Mouse (Mus musculus) myocyte (in vitro differentiated cells): ENCODE data around the gene Mob3c. TPM values are rescaled to one million over a fixed set of nuclear protein-coding genes. Genes with fewer than 3 reads are reported as not detected.

Experiments
- H3K27me3 ChIP-seq: one replicate; pipeline ENCODE4 v1.6.1; 2011; ENCODE audit not compliant: control insufficient read depth, insufficient read depth, insufficient read length
- H3K36me3 ChIP-seq: one replicate; pipeline ENCODE4 v1.6.1; 2011; ENCODE audit not compliant: control insufficient read depth, insufficient read depth
- H3K4me2 ChIP-seq: one replicate; pipeline ENCODE4 v1.6.1; 2011; ENCODE audit warnings: low read depth, control low read depth
- H3K4me3 ChIP-seq: one replicate; pipeline ENCODE4 v1.5.1; 2011; ENCODE audit warnings: mild to moderate bottlenecking, control low read depth, moderate library complexity
- H3K79me2 ChIP-seq: one replicate; pipeline ENCODE4 v1.6.1; 2011; ENCODE audit not compliant: control insufficient read depth, insufficient read depth
- H3ac ChIP-seq: one replicate; pipeline ENCODE4 v1.6.1; 2011; ENCODE audit not compliant: control insufficient read depth, insufficient read length
- CEBPB ChIP-seq: IDR thresholded peaks from 2 replicates; pipeline ENCODE4 v1.6.1; 2011; ENCODE audit warnings: mild to moderate bottlenecking, moderate library complexity; ENCODE audit not compliant: poor library complexity, insufficient read depth, severe bottlenecking
- E2F4 ChIP-seq: IDR thresholded peaks from one replicate; pipeline ENCODE4 v1.6.1; 2011; ENCODE audit warnings: mild to moderate bottlenecking, control low read depth, moderate library complexity; ENCODE audit not compliant: insufficient read depth
- MAX ChIP-seq: IDR thresholded peaks from one replicate; pipeline ENCODE4 v1.6.1; 2011; ENCODE audit warnings: low read depth, mild to moderate bottlenecking, control low read depth
- MYOD1 ChIP-seq, 3 experiments: IDR thresholded peaks; one replicate each; pipeline ENCODE4 v1.6.1; 2011; ENCODE audit warnings: control low read depth in 2 of 3, low read depth in 2 of 3, mild to moderate bottlenecking in 2 of 3, moderate library complexity in 1 of 3; ENCODE audit not compliant: insufficient read length in 2 of 3, control insufficient read depth in 1 of 3
- MYOG ChIP-seq, 3 experiments: IDR thresholded peaks; one replicate each; pipeline ENCODE4 v1.6.1; 2011; ENCODE audit warnings: control low read depth in 2 of 3, low read depth in 2 of 3, mild to moderate bottlenecking in 2 of 3; ENCODE audit not compliant: insufficient read length in 2 of 3, control insufficient read depth in 1 of 3, insufficient read depth in 1 of 3
- POLR2A ChIP-seq: IDR thresholded peaks from one replicate; pipeline ENCODE4 v1.6.1; 2011; ENCODE audit warnings: low read depth, mild to moderate bottlenecking, control low read depth, moderate library complexity; ENCODE audit not compliant: insufficient read length
- POLR2AphosphoS2 ChIP-seq: IDR thresholded peaks from one replicate; pipeline ENCODE4 v1.6.1; 2011; ENCODE audit warnings: low read depth, control low read depth; ENCODE audit not compliant: insufficient read length
- REST ChIP-seq: IDR thresholded peaks from one replicate; pipeline ENCODE4 v1.6.1; 2011; ENCODE audit warnings: mild to moderate bottlenecking, control low read depth, moderate library complexity; ENCODE audit not compliant: insufficient read depth, insufficient read length
- SRF ChIP-seq: IDR thresholded peaks from one replicate; pipeline ENCODE4 v1.6.1; 2011; ENCODE audit warnings: low read depth; ENCODE audit not compliant: control insufficient read depth, insufficient read length
- TCF12 ChIP-seq: IDR thresholded peaks from one replicate; pipeline ENCODE4 v1.6.1; 2011; ENCODE audit warnings: mild to moderate bottlenecking, control low read depth; ENCODE audit not compliant: poor library complexity, insufficient read depth, severe bottlenecking
- TCF3 ChIP-seq: IDR thresholded peaks from one replicate; pipeline ENCODE4 v1.6.1; 2011; ENCODE audit warnings: low read depth, control low read depth; ENCODE audit not compliant: insufficient read length
- USF1 ChIP-seq: IDR thresholded peaks from one replicate; pipeline ENCODE4 v1.6.1; 2011; ENCODE audit warnings: low read depth, mild to moderate bottlenecking, control low read depth, moderate library complexity
- polyA plus RNA-seq: library from polyadenylated mRNA; unstranded; fragments of >200 nt; fragmentation: generic; extraction: Trizol; gene quantifications from one replicate; pipeline ENCODE4 v1.2.1, GENCODE M21; 2012; ENCODE audit warnings: missing spikeins

The Mob3c gene
- polyA plus RNA-seq, 1 experiment = 4.9 TPM

GRCm38 (mm10) chr4:115828572-115828902 is 645 bp downstream of the Mob3c start:
- H3K4me2 ChIP-seq = peak overlapping the region; percentile 92
- H3K4me3 ChIP-seq = peak overlapping the region; percentile 53
- no peaks in the 10 kb centered on the region for H3K27me3 ChIP-seq
- H3K79me2 ChIP-seq = peaks cover 13% of the 10 kb centered on the region
- peak overlapping the region; percentile 53 for H3ac ChIP-seq
- peaks cover 11% of the 10 kb centered on the region for H3K36me3 ChIP-seq
- TF ChIP-seq POLR2A (no peak), TCF12 (no peak), MYOD1 (IDR thresholded peaks at IDR 0.05; ENCODE audit: control insufficient read depth in 1 of 3, insufficient read length in 2 of 3, low read depth in 2 of 3) (no peak), REST (no peak), MAX (no peak), E2F4 (no peak), POLR2AphosphoS2 (no peak), MYOG (IDR thresholded peaks at IDR 0.05; ENCODE audit: control insufficient read depth in 1 of 3, insufficient read depth in 1 of 3, insufficient read length in 2 of 3, low read depth in 2 of 3) (no peak), SRF (no peak), USF1 (no peak), CEBPB (no peak), TCF3 (no peak)

- Histone ChIP-seq H3K27me3 (no peaks in the 10 kb centered on the region), H3K79me2 (peaks cover 13% of the 10 kb centered on the region), H3K36me3 (peaks cover 18% of the 10 kb centered on the region), H3K4me3 (no peak overlapping the region), H3K4me2 (no peak overlapping the region), H3ac (no peak overlapping the region)
- TF ChIP-seq TCF3 (no peak), REST (no peak), POLR2AphosphoS2 (no peak), MYOG (IDR thresholded peaks at IDR 0.05; ENCODE audit: control insufficient read depth in 1 of 3, insufficient read depth in 1 of 3, insufficient read length in 2 of 3, low read depth in 2 of 3) (no peak), TCF12 (no peak), POLR2A (no peak), USF1 (no peak), E2F4 (no peak), SRF (no peak), CEBPB (no peak), MYOD1 (IDR thresholded peaks at IDR 0.05; ENCODE audit: control insufficient read depth in 1 of 3, insufficient read length in 2 of 3, low read depth in 2 of 3) (no peak), MAX (no peak)
Measured at GRCm38 (mm10) chr4:115830491-115830890, 2.6 kb downstream of the Mob3c start.

GRCm38 (mm10) chr4:115831221-115831620 is 3.3 kb downstream of the Mob3c start:
- TF ChIP-seq E2F4 (no peak), POLR2AphosphoS2 (no peak), TCF12 (no peak), USF1 (no peak)
- H3K27me3 ChIP-seq = no peaks in the 10 kb centered on the region
- no peak overlapping the region for H3ac ChIP-seq
- H3K4me2 ChIP-seq = no peak overlapping the region
- peaks cover 18% of the 10 kb centered on the region for H3K36me3 ChIP-seq
- no peak overlapping the region for H3K4me3 ChIP-seq
- H3K79me2 ChIP-seq = peaks cover 13% of the 10 kb centered on the region

DNA sequence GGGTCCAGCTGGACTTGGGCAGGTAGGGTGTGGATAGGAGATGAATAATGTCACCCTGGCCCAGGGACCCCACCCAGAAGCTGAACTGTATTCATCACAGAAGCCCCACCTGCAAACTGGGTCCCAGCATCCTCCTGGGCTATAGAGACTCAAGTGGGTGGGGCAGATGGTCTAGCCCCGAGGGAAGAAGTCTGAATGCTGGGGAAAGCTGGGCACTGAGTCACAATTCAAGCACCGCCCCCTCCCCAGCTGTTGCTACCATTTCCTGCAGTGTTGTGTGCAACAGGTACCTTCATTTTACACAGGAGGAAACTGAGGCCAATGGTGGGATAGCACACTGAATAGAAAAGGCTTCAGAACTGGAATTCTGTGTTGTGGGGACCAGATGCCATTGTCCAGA is 4.1 kb downstream of the Mob3c start:
- TF ChIP-seq MYOD1 (IDR thresholded peaks at IDR 0.05; ENCODE audit: control insufficient read depth in 1 of 3, insufficient read length in 2 of 3, low read depth in 2 of 3) (peak in 1 of 3 experiments; percentile 26), TCF12 (no peak)
- Histone ChIP-seq H3K4me3 (no peak overlapping the region), H3K27me3 (no peaks in the 10 kb centered on the region), H3K36me3 (peaks cover 18% of the 10 kb centered on the region), H3K4me2 (no peak overlapping the region), H3K79me2 (peaks cover 13% of the 10 kb centered on the region), H3ac (no peak overlapping the region)

- Histone ChIP-seq H3K4me2 (no peak overlapping the region), H3K27me3 (no peaks in the 10 kb centered on the region), H3K4me3 (no peak overlapping the region), H3K79me2 (peaks cover under 1% of the 10 kb centered on the region), H3K36me3 (peaks cover 18% of the 10 kb centered on the region), H3ac (no peak overlapping the region)
- no peak for TF ChIP-seq MAX
- TF ChIP-seq CEBPB = no peak
- TF ChIP-seq SRF = no peak
- no peak for TF ChIP-seq POLR2A
- TF ChIP-seq MYOD1 (IDR thresholded peaks at IDR 0.05; ENCODE audit: control insufficient read depth in 1 of 3, insufficient read length in 2 of 3, low read depth in 2 of 3) = no peak
- no peak for TF ChIP-seq POLR2AphosphoS2
- no peak for TF ChIP-seq REST
- TF ChIP-seq TCF3 = no peak
- TF ChIP-seq E2F4 = no peak
- no peak for TF ChIP-seq USF1
- no peak for TF ChIP-seq MYOG (IDR thresholded peaks at IDR 0.05; ENCODE audit: control insufficient read depth in 1 of 3, insufficient read depth in 1 of 3, insufficient read length in 2 of 3, low read depth in 2 of 3)
Measured at GRCm38 (mm10) chr4:115835576-115835975, 7.7 kb downstream of the Mob3c start.
